Mouse (Mus musculus) gastrocnemius, adult 2 months (tissue): Measurements from ENCODE around the gene 1190002N15Rik. TPM values are rescaled to one million over a fixed set of nuclear protein-coding genes. Genes with fewer than 3 reads are reported as not detected.

Source experiments
- DNase-seq: peaks from one replicate; pipeline ENCODE4 v3.0.0; 2022
- H3K27ac ChIP-seq: fragments of 200-600 bp; 2 replicates; pipeline ENCODE4 v1.8.1; 2022; ENCODE audit warnings: mild to moderate bottlenecking
- H3K4me3 ChIP-seq: fragments of 200-600 bp; 2 replicates; pipeline ENCODE4 v1.8.1; 2022; ENCODE audit warnings: mild to moderate bottlenecking, moderate library complexity
- CTCF ChIP-seq: fragments of 200-600 bp; IDR thresholded peaks from 2 replicates; pipeline ENCODE4 v1.8.1; 2022; ENCODE audit warnings: antibody characterized with exemption, mild to moderate bottlenecking, moderate library complexity
- intact Hi-C: fragments of 180-260 bp; cut with DNase I; formaldehyde crosslinking; loops from one replicate; pipeline ENCODE4 v1.15.1; 2025
- total RNA-seq, 2 experiments: library from RNA; stranded (reverse); gene quantifications; 2 replicates each; pipeline ENCODE4 v1.2.3; 2021

1190002N15Rik gene
- total RNA-seq, 2 experiments from 2014 or later = 3.5 to 5.7 TPM

- intact Hi-C loops = no loop called here
- Histone ChIP-seq H3K27ac (no peak overlapping the region), H3K4me3 (no peak overlapping the region)
- no peak for TF ChIP-seq CTCF
- no peak for DNase-seq
These were observed 2.6 kb upstream of the 1190002N15Rik start for GRCm38 (mm10) chr9:94540343-94541095.

- DNase-seq = no peak
- TF ChIP-seq CTCF = no peak
- peak overlapping the region; percentile 95 for H3K27ac ChIP-seq
- peak overlapping the region; percentile 78 for H3K4me3 ChIP-seq
- intact Hi-C loops = loop anchor here (5.0 to 10.0 kb wide), 2 partner anchors 112 to 325 kb away; no protein-coding TSS in a partner anchor
These were observed 1.5 kb upstream of the 1190002N15Rik start for GRCm38 (mm10) chr9:94539346-94539865.

GRCm38 (mm10) chr9:94538823-94539143, 902 bp upstream of the 1190002N15Rik start:
- Histone ChIP-seq H3K4me3 (peak overlapping the region; percentile 78), H3K27ac (peak overlapping the region; percentile 95)
- no peak for TF ChIP-seq CTCF
- intact Hi-C loops = loop anchor here (5.0 to 10.0 kb wide), 2 partner anchors 111 to 324 kb away; no protein-coding TSS in a partner anchor
- DNase-seq = no peak

GRCm38 (mm10) chr9:94537051-94537917, 597 bp downstream of the 1190002N15Rik start:
- peak; percentile 76 for DNase-seq
- peak; percentile 58 for TF ChIP-seq CTCF
- intact Hi-C loops = loop anchor here (5.0 to 10.0 kb wide), 2 partner anchors 110 to 322 kb away; no protein-coding TSS in a partner anchor
- peak overlapping the region; percentile 78 for H3K4me3 ChIP-seq
- peak overlapping the region; percentile 95 for H3K27ac ChIP-seq

DNA sequence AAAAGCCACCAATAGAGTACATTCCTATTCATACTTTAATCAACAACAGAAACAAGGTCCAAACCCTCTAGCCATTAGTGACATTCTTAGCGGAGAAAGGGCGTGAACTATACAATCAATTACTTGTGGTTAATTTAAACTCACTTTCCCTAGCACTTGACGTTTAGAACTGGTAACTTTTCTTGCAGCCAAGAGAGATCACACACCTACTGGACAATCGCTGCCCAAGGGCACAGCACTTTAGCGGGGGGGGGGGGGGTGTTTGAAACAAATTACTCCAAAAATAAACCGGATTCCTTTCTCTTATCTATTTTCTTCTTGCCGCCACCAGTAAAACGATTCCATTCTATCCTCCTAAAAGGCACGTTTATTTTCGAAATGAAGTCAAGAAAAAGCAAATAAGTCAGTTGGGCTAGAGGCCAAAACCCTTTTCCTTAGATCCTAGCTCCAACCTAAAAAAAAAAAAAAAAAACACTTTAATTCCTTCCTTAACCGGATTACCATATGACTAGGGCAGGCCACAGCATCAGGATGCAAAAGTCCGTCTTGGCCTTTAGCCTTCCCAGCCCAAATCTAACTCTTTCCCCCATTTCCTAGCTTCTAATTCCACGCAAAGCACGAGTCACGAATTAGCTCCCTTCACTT, 1.5 kb downstream of the 1190002N15Rik start:
- DNase-seq = no peak
- intact Hi-C loops = loop anchor here (5.0 to 10.0 kb wide), 2 partner anchors 109 to 322 kb away; no protein-coding TSS in a partner anchor
- Histone ChIP-seq H3K27ac (peak overlapping the region; percentile 95), H3K4me3 (peak overlapping the region; percentile 78)
- TF ChIP-seq CTCF = no peak

DNA sequence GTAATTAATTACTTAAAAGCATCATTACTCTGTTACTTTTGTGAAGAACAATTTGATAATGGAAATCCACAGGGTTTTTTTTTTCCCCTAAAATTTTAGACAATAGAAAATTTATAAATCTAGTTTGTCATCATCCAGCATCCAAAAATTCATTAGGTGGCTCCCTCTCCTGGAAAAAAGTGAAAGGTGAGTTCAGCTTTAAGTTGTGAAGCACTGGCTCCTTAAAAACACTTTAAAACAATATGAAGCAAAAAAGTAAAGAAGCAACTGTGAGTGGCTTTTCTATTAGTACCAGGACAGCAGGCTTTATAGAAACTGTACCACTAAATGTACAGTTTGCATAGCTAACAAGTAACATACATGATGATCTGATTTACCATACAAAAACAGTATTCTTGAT, 3.1 kb downstream of the 1190002N15Rik start:
- H3K27ac ChIP-seq = 0 out of 2 replicates have a peak overlapping the region, but pooled peaks have one; percentile 28
- intact Hi-C loops = loop anchor here (5.0 to 10.0 kb wide), 2 partner anchors 107 to 320 kb away; no protein-coding TSS in a partner anchor
- peak overlapping the region; percentile 78 for H3K4me3 ChIP-seq

GRCm38 (mm10) chr9:94534226-94534625, 3.7 kb downstream of the 1190002N15Rik start:
- H3K27ac ChIP-seq = peak overlapping the region; percentile 36; the same call in 1 of the 2 replicates

More for the DNA sequence above, 3.1 kb downstream of the 1190002N15Rik start:
- DNase-seq = no peak
- TF ChIP-seq CTCF = peak; percentile 52

GRCm38 (mm10) chr9:94533641-94534040, 4.2 kb downstream of the 1190002N15Rik start:
- DNase-seq = no peak
- Histone ChIP-seq H3K4me3 (peak overlapping the region; percentile 78), H3K27ac (peak overlapping the region; percentile 36)
- no peak for TF ChIP-seq CTCF
- intact Hi-C loops = loop anchor here (10.0 kb wide), 1 partner anchor 319 kb away; no protein-coding TSS in a partner anchor

More at GRCm38 (mm10) chr9:94534226-94534625, 3.7 kb downstream of the 1190002N15Rik start:
- peak overlapping the region; percentile 78 for H3K4me3 ChIP-seq
- intact Hi-C loops = loop anchor here (10.0 kb wide), 1 partner anchor 319 kb away; no protein-coding TSS in a partner anchor
- DNase-seq = no peak
- no peak for TF ChIP-seq CTCF

- Histone ChIP-seq H3K27ac (peak overlapping the region; percentile 28; the same call in 1 of the 2 replicates), H3K4me3 (no peak overlapping the region)
- no peak for DNase-seq
- TF ChIP-seq CTCF = no peak
- intact Hi-C loops = loop anchor here (10.0 kb wide), 1 partner anchor 315 kb away; no protein-coding TSS in a partner anchor
These were observed 7.9 kb downstream of the 1190002N15Rik start for GRCm38 (mm10) chr9:94529987-94530386.

DNA sequence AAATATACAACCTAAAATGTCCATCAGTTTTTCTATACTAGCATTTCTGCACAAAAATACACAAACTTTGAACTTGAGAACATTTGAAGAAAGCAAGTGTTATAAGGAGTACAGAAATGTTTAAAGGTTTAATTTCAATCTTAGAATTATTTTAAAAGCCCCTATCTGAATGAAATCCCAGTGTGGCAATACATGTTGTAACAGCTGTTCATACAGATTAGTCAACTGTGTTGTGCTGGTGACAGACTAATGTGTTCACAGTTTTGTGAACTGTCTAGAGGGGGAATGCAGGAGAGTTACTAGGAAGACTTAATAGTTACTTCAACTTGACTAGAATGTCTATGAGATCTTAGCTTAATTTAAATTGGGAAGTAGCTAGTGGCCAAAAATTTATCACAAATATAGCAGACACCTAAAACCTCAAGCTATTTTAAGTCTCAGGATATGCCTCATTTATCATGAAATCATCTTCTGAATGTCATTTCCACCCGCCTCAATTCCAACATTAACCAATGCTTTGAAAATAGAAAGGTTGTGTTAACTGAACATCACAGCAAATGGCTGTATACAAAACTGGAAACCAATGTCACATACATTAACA, 8.6 kb downstream of the 1190002N15Rik start:
- Histone ChIP-seq H3K27ac (peak overlapping the region; percentile 48), H3K4me3 (no peak overlapping the region)
- TF ChIP-seq CTCF = no peak
- intact Hi-C loops = no loop called here
- DNase-seq = no peak

- intact Hi-C loops = no loop called here
- DNase-seq = no peak
- TF ChIP-seq CTCF = no peak
- peak overlapping the region; percentile 53; the same call in 1 of the 2 replicates for H3K27ac ChIP-seq
- H3K4me3 ChIP-seq = no peak overlapping the region
These were observed 11.4 kb downstream of the 1190002N15Rik start for GRCm38 (mm10) chr9:94526473-94526872.
